9 mouse cellular contexts compared by ENCODE assay signal in genomic region chr7:83802509-83802908, GRCm38 (mm10). TPM values are rescaled to one million over a fixed set of nuclear protein-coding genes. Genes with fewer than 3 reads are reported as not detected.
DNase-seq lines count a peak whose midpoint lies in the region; ATAC-seq lines count a peak whose summit lies in the region.
"Had no signal": no experiment of that assay in that cellular context is flagged by ENCODE, and none has a peak within 500 bp of the region (broad histone marks: within the 10 kb centered on the region; RNA-seq: fewer than 3 reads in every experiment).

No protein-coding gene starts in this region.

- 71% methylated on average over 7 of the region's 7 CpGs for WGBS in heart, embryonic 10.5 days

- DNase-seq in heart, adult 11 months, result peak; percentile 91
- no peak for DNase-seq in heart, embryonic 10.5 days (ENCODE audit: low spot score)
- peak; percentile 88 for DNase-seq in 3T3-L1 (ENCODE audit: low read depth, low spot score)
- peak; percentile 2 for DNase-seq in c-Kit-positive CD71-positive TER-119-negative erythroid progenitor cells, embryonic 14.5 days (ENCODE audit: low read depth)
- peak; percentile 27 to 40 for DNase-seq in heart, adult 9 months (ENCODE audit: low spot score in 2 of 2)
- no peak for DNase-seq in urinary bladder, postnatal 14 days (ENCODE audit: low spot score)
- no peak for DNase-seq in testis, postnatal 10 days (ENCODE audit: low spot score)

- H3K36me3 ChIP-seq in heart, embryonic 10.5 days, result no peaks in the 10 kb centered on the region
- H3K36me3 ChIP-seq: stomach, embryonic 15.5 days had no signal

- ATAC-seq in megakaryocyte, adult 5-6 weeks (ENCODE audit: poor library complexity, severe bottlenecking), result peak; percentile 92

- H3K9me3 ChIP-seq in heart, embryonic 10.5 days, result no peaks in the 10 kb centered on the region
- H3K9me3 ChIP-seq: stomach, embryonic 15.5 days had no signal

- no peaks in the 10 kb centered on the region for H3K27me3 ChIP-seq in heart, embryonic 10.5 days (ENCODE audit: insufficient read depth, poor library complexity, severe bottlenecking)
- H3K27me3 ChIP-seq: stomach, embryonic 15.5 days had no signal

- H3K4me3 ChIP-seq in heart, embryonic 10.5 days, result no peak overlapping the region
- H3K4me3 ChIP-seq: stomach, embryonic 15.5 days had no signal

- peaks cover 8% of the 10 kb centered on the region; the same call in 1 of the 2 replicates for H3K4me1 ChIP-seq in heart, embryonic 10.5 days

- H3K27ac ChIP-seq in heart, embryonic 10.5 days, result no peak overlapping the region
- H3K27ac ChIP-seq: stomach, embryonic 15.5 days had no signal

RNA-seq across cellular contexts. Expression of gene Cfap161, which starts 7.8 kb away (rescaled TPM):
- polyA plus RNA-seq in heart, embryonic 10.5 days (2016; fragmentation: Nextera tagmentation; extraction: Ambion mirVana), result 1.1 and 3.7 TPM in 2 replicates
- total RNA-seq in megakaryocyte, adult 5-6 weeks (2015), result not detected in 2 replicates
- total RNA-seq in megakaryocyte, adult 5-6 weeks (2017), result not detected in 2 replicates

RNA-seq across cellular contexts. Expression of gene Il16, which starts 57.0 kb away (rescaled TPM):
- 1.7 and 2.0 TPM in 2 replicates for polyA plus RNA-seq in heart, embryonic 10.5 days (2016; fragmentation: Nextera tagmentation; extraction: Ambion mirVana)
- total RNA-seq in megakaryocyte, adult 5-6 weeks (2015), result 38.8 and 42.2 TPM in 2 replicates
- 128 TPM in 2 replicates for total RNA-seq in megakaryocyte, adult 5-6 weeks (2017)

Comparison
In these comparisons a context has a peak if more than half of its experiments do, and no peak if none do; other contexts are left out.
1. DNase-seq: peak in heart, adult 11 months (single experiment), 3T3-L1 (single experiment), c-Kit-positive CD71-positive TER-119-negative erythroid progenitor cells, embryonic 14.5 days (single experiment) and heart, adult 9 months (2 of 2); none in heart, embryonic 10.5 days (single experiment), urinary bladder, postnatal 14 days (single experiment) and testis, postnatal 10 days (single experiment).